Mouse (Mus musculus): ENCODE results near the gene Gm3138. TPM values are rescaled to one million over a fixed set of nuclear protein-coding genes. Genes with fewer than 3 reads are reported as not detected.
"Not testable (repeated sequence)": the region's sequence is repeated elsewhere in the genome, so short reads cannot be mapped to it uniquely, and the experiment has no call there.

The Gm3138 gene
- polyA plus RNA-seq (2015; fragmentation: Nextera tagmentation; extraction: Ambion mirVana), result not detected in 2 replicates

DNA sequence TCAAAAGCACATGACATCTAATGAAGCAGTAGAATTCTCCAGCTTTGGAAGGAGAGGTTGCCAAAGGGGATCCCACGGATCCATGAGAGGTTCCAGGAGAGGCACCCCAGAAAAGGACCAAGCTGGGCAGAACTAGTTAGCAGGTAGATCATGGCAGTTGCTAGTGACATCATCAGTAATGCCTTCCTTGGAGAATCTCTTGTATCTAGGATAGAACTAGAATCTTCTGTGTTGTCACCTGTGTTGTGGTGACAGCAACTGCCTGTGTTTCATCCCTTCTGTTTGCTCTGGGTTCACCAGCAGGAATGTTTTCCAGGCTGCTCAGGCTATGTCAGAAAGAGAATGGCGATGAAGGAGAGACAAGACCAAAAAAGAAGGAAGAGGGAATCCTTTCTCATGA lies at the start of gene Gm3138:
Gene Gm3138, plus strand, starts transcription at position 301 of the 400 bp plus-strand sequence.
- H3K27ac ChIP-seq (ENCODE audit: low read length); H3K4me1 ChIP-seq (ENCODE audit: control insufficient read depth, insufficient read depth, low read length); H3K4me3 ChIP-seq (replicated peaks; ENCODE audit: low read length); H3K27me3 ChIP-seq (ENCODE audit: control insufficient read depth, insufficient read depth, low read length); H3K4me2 ChIP-seq (ENCODE audit: low read depth, low read length); H3K9me3 ChIP-seq (replicated peaks; ENCODE audit: control insufficient read depth, low read length); H3K36me3 ChIP-seq (ENCODE audit: control insufficient read depth, insufficient read depth, low read length); ATAC-seq (ENCODE audit: insufficient read depth, low FRiP score); H3K9ac ChIP-seq (ENCODE audit: low read length): not testable (repeated sequence)
- no CpG with 5 or more reads among the region's 2 CpGs for WGBS

DNA sequence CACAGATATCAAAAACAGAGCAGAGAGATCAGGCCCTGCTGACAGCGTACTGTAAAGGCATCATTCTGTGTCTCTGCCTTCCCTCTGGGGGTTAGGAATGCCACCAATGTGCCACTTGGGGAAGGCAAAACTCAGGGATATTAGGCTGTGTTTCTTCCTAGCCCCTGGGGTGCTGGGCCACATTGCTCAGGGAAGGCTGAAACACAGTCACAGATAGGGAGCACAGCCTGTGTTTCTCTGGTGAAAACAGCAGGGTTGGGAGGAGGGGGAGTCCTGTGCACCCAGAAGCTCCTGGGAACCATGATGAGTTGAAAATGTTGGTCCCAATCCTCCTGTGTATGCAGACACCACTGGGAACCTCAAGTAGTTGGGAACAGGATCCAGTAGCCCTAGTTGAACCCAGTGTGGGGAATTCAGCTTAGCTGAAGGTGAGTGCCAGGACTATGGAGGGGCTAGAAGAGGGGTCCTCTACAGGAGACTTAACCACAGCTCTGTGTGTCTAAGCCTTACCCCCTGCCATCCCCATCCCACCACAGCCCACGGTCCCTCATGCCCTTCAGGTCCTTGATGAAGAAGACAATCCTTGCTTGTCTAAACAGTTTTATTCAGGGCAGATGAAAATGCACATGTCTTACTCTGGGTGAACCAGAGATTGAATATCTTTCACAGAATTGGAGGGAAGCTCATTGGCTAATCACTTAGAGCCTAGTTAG lies 20.0 kb downstream of the Gm3138 start:
- not testable (repeated sequence) for H3K4me3 ChIP-seq (replicated peaks; ENCODE audit: low read length); H3K36me3 ChIP-seq (ENCODE audit: control insufficient read depth, insufficient read depth, low read length); ATAC-seq (ENCODE audit: insufficient read depth, low FRiP score); H3K9ac ChIP-seq (ENCODE audit: low read length); H3K4me1 ChIP-seq (ENCODE audit: control insufficient read depth, insufficient read depth, low read length); H3K27me3 ChIP-seq (ENCODE audit: control insufficient read depth, insufficient read depth, low read length); H3K9me3 ChIP-seq (replicated peaks; ENCODE audit: control insufficient read depth, low read length); H3K4me2 ChIP-seq (ENCODE audit: low read depth, low read length); H3K27ac ChIP-seq (ENCODE audit: low read length)
- 69% methylated on average over 2 of the region's 2 CpGs for WGBS

DNA sequence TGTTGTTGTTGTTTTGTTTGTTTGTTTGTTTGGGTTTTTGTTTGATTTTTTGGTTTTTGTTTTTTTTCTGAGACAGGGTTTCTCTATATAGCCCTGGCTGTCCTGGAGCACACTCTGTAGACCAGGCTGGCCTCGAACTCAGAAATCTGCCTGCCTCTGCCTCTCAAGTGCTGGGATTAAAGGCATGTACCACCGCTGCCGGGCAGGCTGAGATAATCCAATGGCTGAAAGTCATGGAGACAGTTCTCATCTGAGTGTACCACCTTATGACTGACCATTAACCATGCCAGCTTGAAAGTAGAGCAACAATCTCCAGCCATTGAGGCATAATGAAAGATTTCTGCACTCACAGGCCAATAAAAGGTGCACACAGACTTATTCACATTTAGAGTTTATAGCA lies 30.4 kb downstream of the Gm3138 start:
- H3K4me1 ChIP-seq (ENCODE audit: control insufficient read depth, insufficient read depth, low read length); H3K27ac ChIP-seq (ENCODE audit: low read length); H3K9ac ChIP-seq (ENCODE audit: low read length); H3K9me3 ChIP-seq (replicated peaks; ENCODE audit: control insufficient read depth, low read length); H3K27me3 ChIP-seq (ENCODE audit: control insufficient read depth, insufficient read depth, low read length); H3K36me3 ChIP-seq (ENCODE audit: control insufficient read depth, insufficient read depth, low read length); ATAC-seq (ENCODE audit: insufficient read depth, low FRiP score); H3K4me2 ChIP-seq (ENCODE audit: low read depth, low read length); H3K4me3 ChIP-seq (replicated peaks; ENCODE audit: low read length): not testable (repeated sequence)
- WGBS, result 73% methylated on average over 2 of the region's 3 CpGs

Other genes starting within 250 kb of the Gm3138 start
- 0.42 TPM in 1 of 2 replicates, not detected in the other for gene Gm5796, start 225.7 kb upstream of the Gm3138 start, polyA plus RNA-seq (2015; fragmentation: Nextera tagmentation; extraction: Ambion mirVana)
- gene Gm3115, start 165.5 kb upstream of the Gm3138 start, polyA plus RNA-seq (2015; fragmentation: Nextera tagmentation; extraction: Ambion mirVana), result not detected in 2 replicates
- 0.36 and 0.77 TPM in 2 replicates for gene Gm8108, start 139.1 kb upstream of the Gm3138 start, polyA plus RNA-seq (2015; fragmentation: Nextera tagmentation; extraction: Ambion mirVana)
- not detected in 2 replicates for gene Gm3127, start 84.6 kb upstream of the Gm3138 start, polyA plus RNA-seq (2015; fragmentation: Nextera tagmentation; extraction: Ambion mirVana)
- gene Gm2974, start 67.1 kb upstream of the Gm3138 start, polyA plus RNA-seq (2015; fragmentation: Nextera tagmentation; extraction: Ambion mirVana), result 0.29 TPM in 1 of 2 replicates, not detected in the other
- gene Gm3149, start 67.7 kb downstream of the Gm3138 start, polyA plus RNA-seq (2015; fragmentation: Nextera tagmentation; extraction: Ambion mirVana), result not detected in 2 replicates
- 0.15 TPM in 1 of 2 replicates, not detected in the other for gene 2610042L04Rik, start 85.1 kb downstream of the Gm3138 start, polyA plus RNA-seq (2015; fragmentation: Nextera tagmentation; extraction: Ambion mirVana)
- not detected in 2 replicates for gene Gm3159, start 147.9 kb downstream of the Gm3138 start, polyA plus RNA-seq (2015; fragmentation: Nextera tagmentation; extraction: Ambion mirVana)
- not detected in 2 replicates for gene Gm3164, start 165.8 kb downstream of the Gm3138 start, polyA plus RNA-seq (2015; fragmentation: Nextera tagmentation; extraction: Ambion mirVana)
- not detected in 2 replicates for gene Gm3173, start 181.4 kb downstream of the Gm3138 start, polyA plus RNA-seq (2015; fragmentation: Nextera tagmentation; extraction: Ambion mirVana)
- gene Gm3182, start 232.1 kb downstream of the Gm3138 start, polyA plus RNA-seq (2015; fragmentation: Nextera tagmentation; extraction: Ambion mirVana), result not detected in 2 replicates

Data from stomach, embryonic 16.5 days (tissue).